Mouse (Mus musculus): Measurements from ENCODE around the gene Ing2.

Gene Ing2

DNA sequence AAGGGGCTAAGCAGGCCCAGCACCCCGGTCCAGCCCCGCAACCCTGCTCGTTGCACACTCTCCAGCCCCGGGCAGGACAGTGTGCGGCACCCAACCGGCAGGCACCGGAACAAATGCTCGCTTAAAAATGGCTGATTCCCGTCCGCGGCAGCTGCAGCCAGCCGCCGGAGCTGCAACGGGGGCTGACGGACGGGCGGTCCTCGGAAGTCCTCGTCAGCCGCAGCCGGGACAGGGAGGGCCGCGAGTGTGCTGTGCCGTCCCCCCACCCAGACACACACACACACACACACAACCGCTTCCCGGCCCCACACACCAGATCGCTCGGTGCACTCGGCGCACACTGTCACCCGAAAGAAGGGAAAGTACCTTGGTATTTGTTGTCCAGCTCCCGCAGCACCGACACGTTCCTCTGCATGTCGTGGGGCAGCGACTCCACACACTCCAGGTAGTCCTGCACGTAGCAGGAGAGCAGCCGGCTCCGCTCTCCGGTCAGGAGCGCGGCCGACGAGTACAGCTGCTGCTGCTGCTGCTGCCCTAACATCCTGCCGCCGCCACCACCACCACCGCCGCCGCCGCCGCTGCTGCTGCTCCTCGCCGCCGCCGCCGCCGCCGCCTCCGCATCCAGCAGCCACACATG is 1.1 kb downstream of the Ing2 start:
- no peak for DNase-seq (ENCODE audit: low spot score)

DNA sequence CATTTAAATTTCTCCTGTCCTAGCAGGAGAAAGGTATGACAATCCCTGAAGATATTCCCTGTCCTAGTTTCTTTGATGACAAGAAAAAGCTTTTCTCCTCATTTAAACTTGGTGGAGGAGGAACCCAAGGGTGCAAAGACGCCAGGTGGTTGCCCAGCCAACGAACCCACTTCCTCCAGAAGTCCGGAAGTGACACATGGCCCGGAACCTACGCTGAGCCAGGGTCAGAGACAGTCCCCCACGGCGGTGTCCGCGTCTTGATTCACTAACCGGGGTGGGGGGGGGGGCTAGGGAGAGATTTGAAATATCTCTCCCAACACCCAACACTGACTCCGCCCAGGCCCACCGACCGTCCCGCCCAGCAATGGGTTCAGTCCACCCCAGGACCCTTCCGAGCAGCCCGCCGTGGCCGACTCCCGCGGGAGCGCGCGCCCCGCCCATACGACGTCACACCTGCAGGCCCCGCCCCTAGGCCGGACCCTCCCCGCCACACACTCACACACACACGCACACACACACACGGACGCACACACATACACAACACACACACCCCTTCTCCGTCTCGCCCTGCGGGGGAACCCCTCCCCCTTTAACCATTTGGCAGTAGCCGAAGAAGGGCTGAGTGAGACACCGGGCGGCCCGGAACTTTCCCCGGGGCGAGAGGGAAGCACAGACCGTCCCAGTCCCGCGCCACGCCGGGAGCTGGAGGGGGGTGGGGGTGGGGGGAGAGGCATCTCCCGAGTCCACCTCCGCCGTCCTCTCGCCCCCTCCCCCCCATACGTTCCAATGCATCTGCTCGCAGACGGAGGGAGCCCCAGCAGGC is 1.8 kb downstream of the Ing2 start:
- DNase-seq (ENCODE audit: low spot score) = peak; percentile 82

DNA sequence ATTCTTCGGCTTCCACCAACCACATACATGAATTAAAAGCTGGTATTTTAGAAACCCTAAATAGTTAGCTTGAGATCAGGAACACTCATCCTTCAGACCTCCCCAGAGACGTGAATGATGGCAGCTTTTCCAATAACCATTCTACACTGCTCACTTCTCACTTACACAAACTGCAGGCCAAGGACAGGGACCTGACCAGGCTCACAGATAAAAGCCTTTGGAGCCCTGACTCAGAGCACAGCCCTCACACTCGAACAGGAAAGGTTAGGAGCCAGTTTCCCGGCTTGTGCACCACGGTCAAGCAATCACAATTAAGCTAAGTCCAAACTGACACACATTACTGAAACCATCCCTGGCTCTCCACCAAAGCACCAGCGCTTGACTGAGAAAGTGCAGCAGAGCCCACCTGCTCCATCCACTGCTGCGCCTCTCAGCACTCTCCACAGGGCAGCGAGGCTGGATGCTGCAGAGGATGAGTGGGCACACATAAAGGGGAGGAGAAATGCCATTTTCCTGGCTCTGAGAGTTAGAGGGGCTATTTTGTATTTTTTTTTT is 11.0 kb downstream of the Ing2 start:
- no peak for DNase-seq (ENCODE audit: low spot score)

DNA sequence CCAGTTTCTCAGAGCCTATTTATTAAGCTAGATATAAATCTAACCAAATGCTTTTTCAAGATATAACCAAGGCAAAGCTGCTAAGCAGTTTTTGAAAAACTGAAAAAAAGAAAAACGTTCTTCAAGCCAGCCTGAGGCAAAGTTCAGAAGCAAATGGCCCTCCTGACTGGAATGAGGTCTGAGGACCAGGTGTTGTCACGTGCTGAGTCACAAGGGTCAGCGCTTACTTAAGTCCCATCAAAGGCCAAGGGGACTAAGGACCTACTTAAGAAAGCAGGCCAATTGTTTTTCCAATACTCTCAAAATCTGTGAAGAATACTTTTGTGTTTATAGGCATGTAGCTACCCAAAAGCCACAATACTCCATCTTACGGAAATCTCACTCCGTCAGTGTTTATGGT is 12.2 kb downstream of the Ing2 start:
- DNase-seq (ENCODE audit: low spot score) = no peak

DNA sequence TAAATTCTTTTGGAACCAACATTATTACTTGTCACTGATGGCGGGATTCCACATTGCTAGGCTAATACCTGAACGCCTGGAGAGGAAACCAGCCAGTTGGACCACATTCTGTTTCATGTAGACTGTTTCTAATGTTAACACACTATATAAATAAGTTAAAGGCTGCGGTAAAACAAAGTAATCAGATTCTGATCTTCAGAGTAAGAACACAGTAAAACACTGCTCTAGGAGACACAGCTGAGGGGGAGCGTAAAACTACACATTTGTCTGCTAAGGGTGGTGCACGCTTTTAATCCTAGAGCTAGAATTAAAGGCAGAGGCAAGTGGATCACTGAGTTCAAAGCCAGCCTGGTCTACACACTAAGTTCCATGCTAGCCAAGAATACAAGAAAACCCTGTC is 12.6 kb downstream of the Ing2 start:
- no peak for DNase-seq (ENCODE audit: low spot score)

DNA sequence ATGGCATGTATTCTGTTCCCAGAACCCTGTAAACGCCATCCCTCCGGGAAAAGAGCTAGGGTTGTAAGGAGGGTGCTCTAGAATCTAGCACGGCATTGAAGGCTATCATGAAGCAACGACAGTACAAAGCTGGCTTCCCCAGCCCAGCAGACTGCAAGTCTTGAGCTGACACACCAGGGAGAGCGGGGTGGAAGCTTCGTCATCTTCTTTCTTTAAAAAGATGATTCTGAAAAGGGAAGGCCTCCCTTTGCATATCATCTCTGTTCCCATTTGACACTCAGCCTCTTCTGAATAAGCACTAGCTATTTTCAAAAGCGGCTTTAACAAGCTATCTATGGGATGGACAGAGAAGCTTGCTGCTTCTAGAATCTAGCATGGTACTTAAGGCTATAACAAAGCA is 15.0 kb downstream of the Ing2 start:
- DNase-seq (ENCODE audit: low spot score) = no peak

DNA sequence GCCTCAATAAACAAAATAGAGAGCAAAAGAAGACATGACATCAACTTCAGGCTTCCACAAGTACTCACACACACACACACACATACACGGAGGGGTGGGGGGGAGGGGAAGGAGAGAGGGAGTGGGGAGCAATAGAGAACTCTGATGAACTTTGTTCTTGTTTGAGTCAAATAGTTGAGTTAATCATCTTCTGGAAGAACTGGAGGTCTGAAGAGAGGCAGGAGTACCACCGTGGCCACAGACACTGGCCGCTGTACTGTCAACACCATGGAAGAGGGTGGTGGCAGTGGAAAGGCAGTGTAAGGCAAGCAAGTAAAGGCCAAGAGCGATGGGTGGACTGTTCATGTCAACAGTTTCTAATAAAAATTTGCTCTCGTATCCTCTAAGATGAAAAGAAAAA is 15.9 kb downstream of the Ing2 start:
- no peak for DNase-seq (ENCODE audit: low spot score)

DNA sequence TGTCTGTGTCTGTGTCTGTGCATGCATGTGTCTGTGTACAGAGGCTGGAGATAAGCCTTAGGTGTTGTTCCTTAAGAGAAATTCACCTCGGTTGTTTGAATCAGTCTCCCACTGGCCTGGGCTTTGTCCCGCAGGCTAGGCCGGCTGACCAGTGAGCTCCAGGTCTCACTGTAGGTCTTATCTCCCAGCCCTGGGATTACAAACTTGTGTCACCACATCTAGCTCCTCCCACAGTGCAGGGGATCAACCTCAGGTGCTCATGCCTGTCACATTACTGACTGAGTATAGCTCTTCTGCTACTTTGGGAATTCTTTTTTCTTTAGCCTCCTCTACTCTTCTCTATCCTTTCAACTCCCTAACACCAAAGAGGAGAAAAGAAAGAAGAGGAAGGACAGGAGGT is 20.9 kb downstream of the Ing2 start:
- DNase-seq (ENCODE audit: low spot score) = no peak

DNA sequence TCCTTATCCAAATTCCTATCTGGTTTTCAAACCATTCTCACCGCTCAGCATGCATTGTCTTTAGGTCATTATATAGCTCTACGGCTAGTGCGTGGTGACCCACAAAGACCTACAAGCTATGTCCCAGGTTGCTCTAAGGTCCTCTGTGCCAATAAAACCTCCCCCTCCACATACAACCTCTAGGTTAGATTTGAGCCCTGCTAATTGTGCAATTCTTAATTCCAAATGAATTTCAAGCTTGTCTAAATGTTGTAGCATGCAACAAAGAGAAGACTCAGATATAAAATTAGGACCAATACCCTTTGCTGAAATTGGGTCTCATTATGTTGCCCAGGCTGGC is 22.6 kb downstream of the Ing2 start:
- no peak for DNase-seq (ENCODE audit: low spot score)

DNA sequence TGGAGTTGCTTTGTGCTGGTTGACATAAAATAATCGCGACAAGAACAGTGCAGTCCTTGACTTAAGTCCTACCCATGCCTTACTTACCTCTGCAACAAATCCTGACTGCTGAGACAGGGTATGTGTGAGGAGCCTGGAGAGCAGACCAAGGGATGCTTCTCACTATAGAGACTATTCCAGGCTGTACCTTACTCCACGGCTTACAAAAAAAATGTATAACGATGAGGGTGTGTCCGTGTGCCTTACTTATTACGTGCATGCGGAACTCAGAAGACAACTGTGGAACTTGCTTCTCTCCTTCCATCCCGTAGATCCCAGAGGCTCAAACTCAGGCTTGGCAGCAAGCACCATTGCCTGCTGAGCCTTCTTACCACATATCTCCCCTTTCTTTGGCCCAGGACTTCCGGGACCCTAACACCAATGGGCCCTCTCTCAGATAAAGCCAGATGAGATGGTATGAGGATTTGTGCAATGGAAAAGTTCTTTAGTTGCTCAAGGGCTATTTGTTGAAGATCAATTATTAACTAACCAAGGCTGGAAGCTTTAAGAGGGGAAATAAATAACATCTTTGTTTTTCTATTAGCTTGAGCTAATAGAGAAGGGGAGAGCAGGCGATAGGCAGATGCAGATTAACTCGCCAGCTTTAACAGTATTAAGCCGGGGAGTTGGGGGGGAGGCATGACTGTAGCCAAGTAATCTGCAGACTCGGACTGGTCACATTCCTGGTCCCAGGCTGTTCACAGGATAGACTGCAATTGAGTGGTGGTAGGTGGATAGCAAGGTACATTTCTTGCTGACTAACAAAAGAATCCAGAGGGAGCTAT is 23.2 kb downstream of the Ing2 start:
- no peak for DNase-seq (ENCODE audit: low spot score)

DNA sequence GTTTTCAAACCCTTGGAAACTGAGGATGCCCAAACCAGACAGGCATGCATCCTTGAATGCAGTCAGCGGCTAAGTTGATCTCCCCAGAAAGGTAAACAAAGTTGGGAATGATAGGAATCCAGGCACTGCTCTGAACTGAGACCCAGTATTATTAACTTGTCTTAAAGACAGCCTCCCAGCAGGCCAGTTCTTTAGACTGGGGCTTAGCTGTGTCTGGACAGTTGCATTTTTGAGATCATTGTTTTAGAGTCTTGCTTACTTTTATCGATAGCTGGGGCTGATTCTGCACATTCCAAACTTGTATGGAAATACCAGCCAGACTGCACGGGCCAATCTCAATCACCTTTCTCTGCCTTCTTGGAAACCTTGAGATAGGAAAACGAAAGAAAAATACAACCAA is 24.5 kb downstream of the Ing2 start:
- DNase-seq (ENCODE audit: low spot score) = no peak

DNA sequence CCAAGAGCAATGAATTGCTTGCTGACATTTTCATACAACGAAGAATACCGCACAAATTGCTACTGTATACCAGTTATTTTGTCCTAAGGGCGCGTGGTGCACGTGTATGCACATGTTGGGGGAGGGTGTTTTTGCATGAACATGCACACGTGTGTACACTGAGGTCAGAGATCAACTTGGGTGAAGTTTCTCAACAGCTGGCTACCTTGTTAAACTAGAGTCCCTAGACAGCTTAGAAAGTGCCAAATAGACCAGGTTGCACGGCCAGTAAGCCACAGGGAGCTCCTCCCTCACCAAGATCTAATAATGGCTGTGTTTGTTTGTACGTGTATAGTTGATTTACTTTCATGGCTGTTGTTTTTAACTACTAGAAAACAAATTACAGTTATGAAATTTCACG is 25.8 kb downstream of the Ing2 start:
- DNase-seq (ENCODE audit: low spot score) = no peak

DNA sequence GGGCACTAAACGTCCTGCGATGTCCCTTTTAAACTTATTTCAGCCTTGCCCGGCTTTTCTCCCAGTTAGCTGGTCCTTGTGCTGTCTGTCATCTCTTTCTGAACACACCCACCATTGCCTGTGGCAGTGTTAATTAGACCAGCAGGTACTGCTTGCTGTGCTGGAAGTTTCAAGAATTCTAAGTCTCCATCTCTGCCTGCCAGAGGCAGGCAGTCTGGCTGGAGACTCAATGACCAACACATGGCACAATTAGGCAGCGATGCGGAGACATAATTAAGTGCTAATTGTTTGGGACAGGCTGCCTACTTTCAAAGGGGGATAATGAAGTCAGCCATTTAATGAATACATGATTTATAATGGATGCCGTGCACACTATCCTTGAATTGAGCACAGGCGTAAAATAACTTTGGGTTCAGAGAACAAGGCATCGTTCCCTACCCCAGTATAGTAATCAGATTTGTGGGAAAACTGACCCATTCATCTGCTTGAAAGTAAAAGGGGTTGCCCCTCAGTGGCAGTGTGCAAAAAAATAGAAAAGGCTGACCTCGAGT is 32.8 kb downstream of the Ing2 start:
- no peak for DNase-seq (ENCODE audit: low spot score)

DNA sequence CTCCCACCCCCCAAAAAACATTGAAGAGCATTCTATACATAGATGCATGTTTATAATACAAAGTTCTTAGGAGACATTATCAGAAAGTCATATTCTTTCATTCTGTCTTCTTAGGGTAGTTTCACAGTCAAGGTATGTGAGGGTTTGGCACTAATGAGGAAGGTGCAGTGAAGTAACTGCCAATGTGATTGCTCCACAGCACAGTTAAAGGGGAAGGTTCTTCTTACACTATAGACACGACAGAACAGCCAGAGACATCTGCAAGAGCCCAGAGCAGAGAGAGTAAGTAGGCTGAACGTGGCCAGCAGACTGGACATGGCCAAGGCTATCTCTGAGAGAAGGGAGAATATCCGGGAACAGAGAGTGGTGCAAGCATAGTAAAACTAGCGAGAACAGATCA is 38.2 kb downstream of the Ing2 start:
- no peak for DNase-seq (ENCODE audit: low spot score)

DNA sequence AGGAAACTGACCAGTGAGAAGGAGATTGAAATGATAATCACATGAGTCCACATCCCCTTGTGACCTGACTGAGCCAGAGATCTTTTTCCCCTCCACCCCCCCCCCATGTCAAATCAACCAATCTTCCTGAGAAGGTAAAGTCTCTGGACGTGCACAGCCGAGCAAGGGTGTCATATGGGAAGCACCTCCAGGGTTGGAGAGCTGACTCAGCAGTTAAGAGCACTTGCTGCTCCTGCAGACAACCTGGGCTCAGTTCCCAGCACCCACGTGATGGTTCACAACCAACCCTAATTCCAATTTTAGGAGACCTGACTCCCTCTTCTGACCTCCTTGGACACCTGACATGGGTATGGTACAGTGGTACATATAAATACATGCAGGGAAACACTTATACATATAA is 39.3 kb downstream of the Ing2 start:
- no peak for DNase-seq (ENCODE audit: low spot score)

DNA sequence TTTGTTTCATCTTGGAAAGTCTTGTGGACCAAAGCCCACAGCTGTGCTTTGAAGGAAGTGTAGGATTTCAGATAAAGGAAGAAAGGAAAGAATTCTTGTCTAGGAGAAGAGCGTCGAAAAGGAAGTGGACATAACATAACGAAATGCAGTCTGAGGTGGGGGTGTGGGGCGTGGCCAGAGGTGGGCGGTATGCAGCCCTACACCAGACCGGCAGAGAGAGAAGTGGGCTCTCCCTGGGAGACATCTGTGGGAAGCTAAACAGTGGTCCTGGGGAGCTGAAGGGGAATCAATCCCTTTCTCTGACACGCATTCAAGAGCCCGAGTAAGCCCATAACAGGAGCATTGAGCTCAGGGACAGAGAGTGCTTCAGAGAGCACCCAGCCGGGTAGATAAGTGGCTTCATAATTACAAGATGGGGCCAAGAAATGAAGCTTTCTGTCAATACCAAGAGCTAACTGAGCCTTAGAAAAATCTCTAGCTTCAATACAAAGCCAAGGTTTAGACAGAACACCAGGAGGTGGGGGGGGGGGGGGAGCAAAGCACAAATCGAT is 40.5 kb downstream of the Ing2 start:
- DNase-seq (ENCODE audit: low spot score) = no peak

DNA sequence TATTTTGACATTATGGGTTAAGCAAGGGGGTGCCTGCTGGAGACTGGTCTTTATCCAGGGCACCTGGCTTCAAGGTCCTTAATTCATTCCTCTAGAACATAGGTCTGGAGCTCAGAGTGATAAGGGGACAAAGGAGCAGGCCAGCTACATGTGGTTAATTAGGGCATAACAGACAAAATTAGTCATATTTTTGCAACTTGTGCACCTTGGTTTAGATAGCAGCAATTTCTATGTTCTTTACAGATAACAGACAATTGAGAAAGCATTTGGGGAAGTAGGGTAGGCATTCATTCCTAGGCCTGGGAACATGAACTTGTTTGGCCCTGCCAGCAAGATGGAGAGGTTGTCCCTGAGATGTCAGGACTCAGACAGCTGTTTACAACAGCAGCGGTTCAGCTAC is 54.2 kb downstream of the Ing2 start:
- no peak for DNase-seq (ENCODE audit: low spot score)
